Mouse (Mus musculus): ENCODE measurements around the gene Gmfb. TPM values are rescaled to one million over a fixed set of nuclear protein-coding genes. Genes with fewer than 3 reads are reported as not detected.

Gmfb gene
- total and polyA plus RNA-seq, 3 experiments = 27.2 to 97.6 (median 70.1) TPM

GRCm38 (mm10) chr14:46803259-46803658, 18.8 kb downstream of the Gmfb start:
- H3K4me1 ChIP-seq (ENCODE audit: control insufficient read depth in 1 of 2, insufficient read depth in 2 of 2) = peaks cover 6 to 31% of the 10 kb centered on the region in 2 experiments; a peak in 3 of 4 replicates
- no peak overlapping the region for H3K27ac ChIP-seq (ENCODE audit: insufficient read depth, low read depth)
- H3K36me3 ChIP-seq (replicated peaks in 1 of 2; ENCODE audit: control insufficient read depth in 1 of 2, insufficient read depth in 1 of 2, low read length in 1 of 2) = peaks cover 0 to 34% of the 10 kb centered on the region in 2 experiments
- no peak overlapping the region for H3K4me2 ChIP-seq (ENCODE audit: insufficient read depth, low read depth, poor library complexity, severe bottlenecking)
- no peak for DNase-seq (ENCODE audit: extremely low read depth)
- no peaks in the 10 kb centered on the region for H3K9me3 ChIP-seq (replicated peaks; ENCODE audit: low read length)
- dilution Hi-C loops (cut with MboI; ENCODE audit: extremely low pct_ligation_motif_present, extremely low pct_unique_long_range_greater_than_20kb, low sequenced_read_pairs) = no loop called here
- H3K4me3 ChIP-seq (replicated peaks in 1 of 3; ENCODE audit: low read depth in 2 of 3, low read length in 2 of 3, poor library complexity in 1 of 3) = no peak overlapping the region
- in situ Hi-C loops (cut with MboI; ENCODE audit: low pct_ligation_motif_present, low pct_unique_long_range_greater_than_20kb, low sequenced_read_pairs) = no loop called here
- no peak overlapping the region for H3K9ac ChIP-seq (ENCODE audit: insufficient read depth, low read depth)
- no peaks in the 10 kb centered on the region for H3K27me3 ChIP-seq (replicated peaks)
- TF ChIP-seq RAD21 (IDR thresholded peaks at IDR 0.05; ENCODE audit: low read depth, low read length) = no peak
- no peak for TF ChIP-seq PAX5 (IDR thresholded peaks at IDR 0.05; ENCODE audit: low read length)
- no peak for TF ChIP-seq UBTF (IDR thresholded peaks at IDR 0.05; ENCODE audit: low read depth, low read length)
- TF ChIP-seq ZMIZ1 (IDR thresholded peaks at IDR 0.05; ENCODE audit: low read depth, low read length) = no peak
- no peak for TF ChIP-seq JUN (IDR thresholded peaks at IDR 0.05; ENCODE audit: insufficient read depth, low read depth, low read length)
- TF ChIP-seq IRF4 (IDR thresholded peaks at IDR 0.05; ENCODE audit: low read depth, low read length) = no peak
- TF ChIP-seq ZC3H11A (IDR thresholded peaks at IDR 0.05; ENCODE audit: low read depth, low read length) = no peak
- no peak for TF ChIP-seq ZNF384 (IDR thresholded peaks at IDR 0.05; ENCODE audit: low read depth, low read length)
- no peak for TF ChIP-seq USF2 (conservative IDR thresholded peaks at IDR 0.05; ENCODE audit: low read depth, low read length)
- TF ChIP-seq SMC3 (IDR thresholded peaks at IDR 0.05; ENCODE audit: low read depth, low read length) = no peak
- no peak for TF ChIP-seq MAZ (IDR thresholded peaks at IDR 0.05; ENCODE audit: low read depth, low read length)
- TF ChIP-seq MYC (IDR thresholded peaks at IDR 0.05; ENCODE audit: low read depth, low read length) = no peak
- no peak for TF ChIP-seq GABPA (IDR thresholded peaks at IDR 0.05; ENCODE audit: insufficient replicate concordance, low read depth, low read length)
- TF ChIP-seq NRF1 (IDR thresholded peaks at IDR 0.05; ENCODE audit: low read depth, low read length) = no peak
- no peak for TF ChIP-seq ZKSCAN1 (IDR thresholded peaks at IDR 0.05; ENCODE audit: borderline replicate concordance, low read depth, low read length)
- TF ChIP-seq MXI1 (IDR thresholded peaks at IDR 0.05; ENCODE audit: low read depth, low read length) = no peak
- TF ChIP-seq ETS1 (conservative IDR thresholded peaks at IDR 0.05; ENCODE audit: low read depth, low read length) = no peak
- H3K79me2 ChIP-seq (replicated peaks; ENCODE audit: control insufficient read depth, extremely low read depth, insufficient read depth, poor library complexity, severe bottlenecking) = no peaks in the 10 kb centered on the region

DNA sequence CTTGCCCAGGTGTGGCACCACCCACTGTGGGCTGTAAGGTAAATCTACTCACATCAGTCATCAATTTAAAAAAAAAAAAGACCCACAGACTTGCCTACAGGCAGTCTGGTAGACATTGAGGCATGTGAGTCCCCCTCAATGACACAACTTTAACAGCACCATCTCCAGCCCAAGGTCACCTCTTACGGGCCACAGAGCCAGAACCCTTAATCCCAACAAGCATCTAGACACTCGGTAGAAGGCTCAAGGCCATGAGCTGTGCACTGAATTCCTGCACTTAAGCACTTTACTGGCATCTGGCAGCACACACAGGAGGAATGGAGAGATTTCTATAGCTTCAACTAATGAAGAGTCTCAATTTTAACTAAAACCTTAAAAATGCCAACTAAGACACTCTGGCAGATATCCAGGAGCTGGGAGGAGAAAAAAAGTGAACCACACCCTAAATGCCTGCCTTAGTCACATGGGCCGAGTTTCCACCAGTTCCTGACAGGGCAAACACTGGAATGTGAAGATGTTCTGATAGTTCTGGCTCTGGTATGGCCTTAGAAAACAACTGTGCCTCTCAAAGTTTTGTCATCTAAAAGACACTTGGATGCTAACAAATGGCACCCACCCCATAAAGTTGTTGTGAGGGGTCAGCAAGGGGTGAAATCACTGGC, 21.2 kb downstream of the Gmfb start:
- dilution Hi-C loops (cut with MboI; ENCODE audit: extremely low pct_ligation_motif_present, extremely low pct_unique_long_range_greater_than_20kb, low sequenced_read_pairs) = no loop called here
- in situ Hi-C loops (cut with MboI; ENCODE audit: low pct_ligation_motif_present, low pct_unique_long_range_greater_than_20kb, low sequenced_read_pairs) = no loop called here
- H3K79me2 ChIP-seq (replicated peaks; ENCODE audit: control insufficient read depth, extremely low read depth, insufficient read depth, poor library complexity, severe bottlenecking) = no peaks in the 10 kb centered on the region
- TF ChIP-seq UBTF (IDR thresholded peaks at IDR 0.05; ENCODE audit: low read depth, low read length) (no peak), MAZ (IDR thresholded peaks at IDR 0.05; ENCODE audit: low read depth, low read length) (no peak), JUND (conservative IDR thresholded peaks at IDR 0.05; ENCODE audit: low read depth, low read length) (no peak), MYC (IDR thresholded peaks at IDR 0.05; ENCODE audit: low read depth, low read length) (no peak), ETS1 (conservative IDR thresholded peaks at IDR 0.05; ENCODE audit: low read depth, low read length) (no peak), PAX5 (IDR thresholded peaks at IDR 0.05; ENCODE audit: low read length) (no peak), E2F4 (IDR thresholded peaks at IDR 0.05; ENCODE audit: insufficient replicate concordance, low read depth, low read length) (no peak), MXI1 (IDR thresholded peaks at IDR 0.05; ENCODE audit: low read depth, low read length) (no peak), TCF12 (IDR thresholded peaks at IDR 0.05; ENCODE audit: low read depth, low read length) (no peak), RCOR1 (conservative IDR thresholded peaks at IDR 0.05; ENCODE audit: low read depth, low read length) (no peak), MAFK (IDR thresholded peaks at IDR 0.05; ENCODE audit: insufficient replicate concordance, low read length) (no peak), CTCF (conservative IDR thresholded peaks at IDR 0.05 in 1 of 2, IDR thresholded peaks at IDR 0.05 in 1 of 2; ENCODE audit: low read depth in 2 of 2, low read length in 2 of 2) (no peak), JUN (IDR thresholded peaks at IDR 0.05; ENCODE audit: insufficient read depth, low read depth, low read length) (no peak), GABPA (IDR thresholded peaks at IDR 0.05; ENCODE audit: insufficient replicate concordance, low read depth, low read length) (no peak), NELFE (IDR thresholded peaks at IDR 0.05; ENCODE audit: low read depth, low read length) (no peak), ZKSCAN1 (IDR thresholded peaks at IDR 0.05; ENCODE audit: borderline replicate concordance, low read depth, low read length) (no peak), POLR2AphosphoS2 (IDR thresholded peaks at IDR 0.05; ENCODE audit: low read depth, low read length) (no peak), TBP (conservative IDR thresholded peaks at IDR 0.05; ENCODE audit: low read depth, low read length) (no peak), ZMIZ1 (IDR thresholded peaks at IDR 0.05; ENCODE audit: low read depth, low read length) (no peak), ZC3H11A (IDR thresholded peaks at IDR 0.05; ENCODE audit: low read depth, low read length) (no peak)
- peaks cover 0 to 23% of the 10 kb centered on the region in 2 experiments for H3K36me3 ChIP-seq (replicated peaks in 1 of 2; ENCODE audit: control insufficient read depth in 1 of 2, insufficient read depth in 1 of 2, low read length in 1 of 2)
- no peak overlapping the region for H3K9ac ChIP-seq (ENCODE audit: insufficient read depth, low read depth)
- no peak overlapping the region for H3K4me3 ChIP-seq (replicated peaks in 1 of 3; ENCODE audit: low read depth in 2 of 3, low read length in 2 of 3, poor library complexity in 1 of 3)
- H3K9me3 ChIP-seq (replicated peaks; ENCODE audit: low read length) = no peaks in the 10 kb centered on the region
- no peak overlapping the region for H3K27ac ChIP-seq (ENCODE audit: insufficient read depth, low read depth)
- H3K27me3 ChIP-seq (replicated peaks) = no peaks in the 10 kb centered on the region
- DNase-seq (ENCODE audit: extremely low read depth) = no peak
- H3K4me2 ChIP-seq (ENCODE audit: insufficient read depth, low read depth, poor library complexity, severe bottlenecking) = no peak overlapping the region
- peaks cover 0 to 7% of the 10 kb centered on the region in 2 experiments; a peak in 2 of 4 replicates for H3K4me1 ChIP-seq (ENCODE audit: control insufficient read depth in 1 of 2, insufficient read depth in 2 of 2)

All from CH12.LX (cell line).